Mouse (Mus musculus) c-Kit-negative CD71-positive TER-119-positive erythroid progenitor cells, embryonic 14.5 days (primary cell): ENCODE data around the gene Gtpbp2.

ENCODE experiments used
- DNase-seq: peaks from one replicate; pipeline ENCODE4 v3.0.0-alpha.2; 2013; ENCODE audit warnings: low read depth, low spot score

Gene Gtpbp2

DNA sequence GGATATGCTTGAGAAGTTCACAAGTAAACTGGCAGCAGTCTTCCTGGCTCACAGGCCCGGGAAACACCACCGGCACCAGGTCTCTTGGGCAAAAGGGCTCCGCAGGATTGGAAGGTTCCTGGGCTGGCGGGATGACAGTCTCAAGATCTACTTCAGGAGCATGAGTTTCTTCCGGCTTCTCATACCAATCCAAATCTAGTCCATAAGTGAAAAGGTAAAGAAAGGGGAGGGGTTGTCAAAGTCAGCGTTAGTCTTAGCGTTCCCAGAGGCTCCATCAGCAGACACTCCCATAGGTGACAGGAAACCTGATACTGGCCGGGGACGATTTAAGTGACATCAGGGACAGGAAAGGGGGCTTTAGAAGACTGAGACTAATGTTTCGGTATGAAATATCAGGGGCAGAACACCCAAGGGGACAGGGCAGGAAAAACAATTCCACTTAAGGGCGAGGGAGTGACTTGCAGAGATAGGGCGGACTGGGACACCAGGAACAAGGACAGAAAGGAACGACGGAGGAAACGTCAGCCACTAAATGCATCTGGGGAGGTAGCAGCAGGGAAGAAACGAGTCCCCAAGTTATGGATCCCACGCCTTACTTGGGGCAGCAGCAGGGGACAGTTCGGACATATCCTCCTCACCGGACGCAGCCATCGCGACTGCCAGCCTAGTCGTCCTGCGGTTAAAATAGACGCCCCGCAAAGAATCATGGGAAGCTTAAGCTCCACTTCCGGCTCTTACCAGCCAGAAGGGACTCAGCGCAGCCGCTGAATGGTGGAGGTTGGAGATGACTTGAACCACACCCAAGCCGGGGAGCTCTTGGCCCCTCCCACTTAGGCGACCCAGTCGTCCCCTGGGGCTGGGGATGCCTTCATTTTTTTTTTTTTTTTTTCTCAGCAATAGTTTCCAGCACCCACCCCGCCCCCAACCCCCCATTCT lies 7.7 kb upstream of the Gtpbp2 start, which contains the start of gene Mad2l1bp:
Gene Mad2l1bp (minus strand): TSS at position 707 of the 936 bp plus-strand sequence.
- DNase-seq: peak; percentile 92

DNA sequence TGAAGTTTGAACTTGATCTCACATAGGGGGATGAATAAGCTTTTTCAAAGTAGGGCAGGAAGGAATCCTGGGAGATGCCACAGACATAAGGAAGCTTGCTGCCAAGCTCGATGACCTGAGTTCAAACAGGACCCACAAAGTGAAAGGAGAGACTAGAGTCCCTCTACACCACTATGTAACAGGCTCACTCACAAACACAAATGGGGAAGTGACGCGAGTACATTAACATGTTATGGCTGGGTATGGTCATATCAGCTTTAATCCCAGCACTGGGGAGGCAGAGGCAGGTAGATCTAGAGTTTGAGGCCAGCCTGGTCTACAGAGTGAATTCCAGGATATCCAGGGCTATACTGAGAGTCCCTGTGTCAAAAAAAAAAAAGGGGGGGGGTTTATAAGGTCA lies 6.5 kb upstream of the Gtpbp2 start:
- no peak for DNase-seq

DNA sequence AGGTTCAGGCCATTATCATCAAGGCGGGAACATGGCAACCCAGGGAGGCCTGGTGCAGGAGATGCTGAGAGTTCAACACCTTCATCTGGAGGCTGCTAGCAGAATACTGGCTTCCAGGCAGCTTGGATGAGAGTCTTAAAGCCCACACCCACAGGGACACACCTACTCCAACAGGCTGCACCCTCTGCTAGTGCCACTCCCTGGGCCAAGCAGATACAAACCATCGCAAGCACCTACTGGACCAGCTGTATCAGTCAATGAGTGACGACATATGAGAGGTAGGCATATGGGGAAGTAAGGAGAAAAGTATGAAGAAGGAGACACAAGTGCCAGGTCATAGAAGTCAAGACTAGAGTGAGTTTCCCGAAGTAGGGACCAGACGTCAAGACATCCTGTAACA lies 4.2 kb upstream of the Gtpbp2 start:
- peak; percentile 65 for DNase-seq

DNA sequence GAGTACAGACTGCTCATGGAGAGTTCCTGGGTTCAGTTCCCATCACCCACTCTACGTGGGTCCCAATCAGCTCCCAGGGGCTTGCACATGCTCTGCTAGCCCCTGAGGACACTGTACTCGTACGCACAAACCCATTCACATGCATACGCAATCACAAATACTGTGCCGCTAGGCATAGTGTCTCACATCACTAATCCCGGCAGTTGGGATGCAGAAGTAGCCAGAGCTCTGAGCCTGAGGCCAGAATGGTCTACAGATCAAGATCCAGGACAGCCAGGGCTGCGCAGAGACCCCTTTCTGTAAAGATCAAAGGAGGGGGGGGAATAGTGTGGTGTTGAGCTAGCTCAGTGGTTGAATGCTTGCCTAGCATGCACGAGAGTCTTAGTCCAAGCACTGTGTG lies 3.7 kb upstream of the Gtpbp2 start:
- no peak for DNase-seq

DNA sequence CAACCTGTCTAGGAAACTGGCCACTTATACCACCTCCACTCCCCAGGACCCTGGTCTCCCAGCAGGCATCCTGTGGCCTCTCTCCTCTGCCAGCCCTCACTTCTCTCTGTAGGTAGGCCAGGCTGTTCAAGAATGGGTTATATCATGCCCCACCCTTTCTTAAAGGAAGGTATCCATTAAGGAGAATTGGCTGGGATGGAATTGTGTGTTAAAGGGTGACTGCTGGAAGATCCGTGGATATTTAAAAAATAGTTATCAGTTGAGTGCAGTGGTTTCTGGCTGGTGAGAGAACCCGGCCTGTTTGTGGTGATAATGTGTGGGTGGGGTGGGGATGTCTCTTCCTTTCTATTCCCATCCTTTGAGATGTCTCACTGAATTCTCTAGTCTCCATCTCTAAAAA lies 1.6 kb upstream of the Gtpbp2 start:
- peak; percentile 74 for DNase-seq

DNA sequence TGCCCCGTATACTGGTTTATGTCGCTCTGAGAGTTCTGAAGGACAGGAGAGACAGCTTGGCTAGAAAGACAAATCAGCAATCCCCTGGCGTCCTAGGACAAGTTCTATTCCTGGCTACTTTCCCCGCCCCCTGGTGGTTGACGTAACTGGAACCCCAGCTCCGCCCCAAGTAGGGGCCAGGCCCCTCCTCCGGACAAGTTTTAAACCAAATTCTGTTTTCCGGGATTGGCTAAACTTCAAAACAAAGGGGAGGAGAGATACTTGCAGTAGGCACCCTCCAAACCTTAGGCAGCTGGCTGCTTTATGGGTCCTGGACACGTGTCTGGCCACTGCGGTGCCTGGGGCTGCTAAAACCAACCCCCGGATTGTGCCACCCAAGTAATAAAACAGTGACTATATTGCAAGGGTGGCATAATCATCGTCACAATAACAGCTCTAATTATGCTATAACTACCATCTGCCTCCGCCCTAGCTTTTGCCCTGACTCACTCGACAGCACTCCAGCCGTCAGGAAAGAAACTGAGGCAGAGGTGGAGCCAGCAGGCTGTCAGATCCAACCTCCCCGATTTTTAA lies 656 bp upstream of the Gtpbp2 start:
- DNase-seq: peak; percentile 94

DNA sequence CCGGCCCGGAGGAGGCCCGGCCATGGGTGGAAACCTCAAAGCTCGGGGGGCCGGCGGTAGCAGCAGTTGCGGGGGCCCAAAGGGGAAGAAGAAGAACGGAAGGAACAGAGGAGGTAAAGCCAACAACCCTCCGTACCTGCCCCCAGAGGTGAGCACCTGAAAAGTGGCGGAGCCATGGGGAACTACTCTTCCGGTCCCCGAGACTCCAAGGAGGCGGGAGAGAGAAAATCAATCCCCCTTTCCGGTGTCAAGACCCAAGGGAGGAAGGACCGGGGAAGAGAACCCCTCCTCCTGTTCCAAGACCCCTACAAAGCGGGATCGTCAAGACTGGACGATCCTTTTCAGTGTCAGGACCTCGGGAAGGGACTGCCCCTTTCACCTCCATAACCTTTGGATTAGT lies 347 bp downstream of the Gtpbp2 start:
- no peak for DNase-seq

DNA sequence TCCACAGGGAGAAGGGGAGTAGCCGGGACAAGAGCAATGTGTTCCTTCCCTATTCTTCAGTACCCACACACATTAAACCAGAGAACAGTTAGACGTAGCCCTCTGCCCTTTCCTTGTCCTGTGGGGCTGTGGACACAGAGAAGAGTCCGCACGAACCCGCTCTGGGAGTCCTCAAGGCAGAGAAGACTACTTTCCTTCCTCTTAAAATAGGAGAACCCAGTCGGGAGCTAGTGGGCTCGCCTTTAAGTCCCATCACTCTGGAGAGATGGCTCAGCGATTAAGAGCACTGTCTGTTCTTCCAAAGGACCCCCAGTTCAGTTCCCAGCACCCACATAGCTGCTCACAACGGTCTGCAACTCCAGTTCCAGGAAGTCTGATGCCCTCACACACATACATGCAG lies 878 bp downstream of the Gtpbp2 start:
- no peak for DNase-seq

DNA sequence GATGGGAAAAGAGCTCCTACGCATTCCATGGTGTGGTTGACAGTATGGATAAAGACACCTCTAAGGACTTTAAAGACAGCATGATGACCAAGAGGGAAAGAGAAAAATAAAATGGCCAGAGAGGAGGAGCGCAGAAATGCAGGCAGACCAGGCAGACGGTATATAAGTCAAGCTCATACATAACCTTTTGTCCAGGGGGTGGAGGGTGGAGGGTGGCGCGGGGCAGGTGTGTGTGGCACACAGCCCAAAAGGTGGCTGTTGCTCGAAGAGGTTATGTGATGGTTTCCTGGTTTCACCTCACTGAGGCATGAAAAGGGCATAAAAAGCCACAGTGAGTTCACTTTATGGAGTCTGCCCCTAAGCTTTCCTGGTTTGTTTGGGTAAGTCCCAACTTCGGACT lies 1.7 kb downstream of the Gtpbp2 start:
- DNase-seq: no peak

DNA sequence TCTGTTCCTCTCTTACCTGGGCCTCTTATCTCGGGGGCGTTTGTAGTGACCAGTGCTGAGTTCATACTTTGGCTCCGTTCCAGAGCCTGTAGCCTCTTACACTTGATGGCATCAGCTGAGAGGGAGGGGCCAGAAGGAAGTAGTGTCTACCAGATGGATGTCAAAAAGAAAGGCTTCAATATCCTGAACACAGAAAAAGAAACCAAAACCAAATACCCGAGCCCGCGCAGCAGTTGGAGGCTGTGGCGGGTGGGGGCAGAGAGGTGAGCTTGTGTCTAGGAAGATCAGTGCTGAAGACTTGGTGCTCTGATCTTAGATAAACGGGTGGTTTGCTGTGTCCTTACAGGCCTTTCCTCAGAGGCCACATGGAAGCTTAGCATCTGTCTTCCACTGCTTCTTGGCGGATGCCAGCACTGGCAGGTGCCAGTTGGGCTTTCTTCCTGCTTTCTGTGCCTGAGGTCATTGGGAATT lies 2.2 kb downstream of the Gtpbp2 start:
- no peak for DNase-seq

DNA sequence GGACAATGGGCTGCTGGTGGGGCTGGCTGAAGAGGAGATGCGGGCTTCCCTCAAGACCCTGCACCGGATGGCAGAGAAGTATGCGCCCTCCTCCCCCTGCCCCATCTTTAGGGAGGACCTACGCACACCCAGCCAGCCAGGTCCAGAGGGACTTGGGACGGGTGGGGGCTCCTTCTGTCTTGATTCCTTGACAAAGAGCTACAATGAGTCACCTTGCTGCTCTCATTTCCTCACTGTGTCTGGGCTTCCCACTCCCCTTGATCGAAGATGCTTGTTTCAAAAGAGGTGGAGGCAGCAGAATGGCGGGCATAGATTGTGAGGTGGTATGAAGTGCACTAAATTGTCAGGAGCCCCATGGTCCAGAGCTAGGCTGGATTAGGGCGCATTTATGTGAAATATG lies 3.5 kb downstream of the Gtpbp2 start:
- DNase-seq: no peak

DNA sequence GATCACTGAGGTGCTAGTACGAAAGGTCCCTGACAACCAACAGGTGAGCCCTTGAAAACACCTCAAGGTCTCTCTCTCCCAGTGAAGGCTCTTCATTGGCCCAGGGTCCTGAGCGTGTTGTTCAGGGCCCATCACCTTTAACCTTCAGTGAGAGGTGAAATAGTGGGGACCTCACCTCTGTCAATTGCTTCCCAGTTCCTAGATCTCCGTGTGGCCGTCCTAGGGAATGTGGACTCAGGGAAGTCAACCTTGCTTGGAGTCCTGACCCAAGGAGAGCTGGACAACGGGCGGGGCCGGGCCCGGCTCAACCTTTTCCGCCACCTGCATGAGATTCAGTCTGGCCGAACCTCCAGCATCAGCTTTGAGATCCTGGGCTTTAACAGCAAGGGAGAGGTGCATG lies 4.0 kb downstream of the Gtpbp2 start:
- DNase-seq: no peak

DNA sequence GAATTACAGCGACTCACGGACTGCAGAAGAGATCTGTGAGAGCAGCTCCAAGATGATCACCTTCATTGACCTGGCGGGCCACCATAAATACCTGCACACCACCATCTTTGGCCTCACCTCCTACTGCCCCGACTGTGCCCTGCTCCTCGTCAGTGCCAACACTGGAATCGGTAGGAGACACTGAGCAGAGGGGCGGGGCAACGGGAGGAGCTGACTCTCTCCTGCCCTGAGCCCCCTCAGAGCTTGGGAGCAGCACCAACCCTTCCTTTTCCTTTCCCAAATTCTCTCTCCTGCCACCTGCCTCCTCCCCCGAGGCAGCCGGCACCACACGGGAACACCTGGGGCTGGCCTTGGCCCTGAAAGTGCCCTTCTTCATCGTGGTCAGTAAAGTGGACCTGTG lies 4.6 kb downstream of the Gtpbp2 start:
- DNase-seq: no peak

DNA sequence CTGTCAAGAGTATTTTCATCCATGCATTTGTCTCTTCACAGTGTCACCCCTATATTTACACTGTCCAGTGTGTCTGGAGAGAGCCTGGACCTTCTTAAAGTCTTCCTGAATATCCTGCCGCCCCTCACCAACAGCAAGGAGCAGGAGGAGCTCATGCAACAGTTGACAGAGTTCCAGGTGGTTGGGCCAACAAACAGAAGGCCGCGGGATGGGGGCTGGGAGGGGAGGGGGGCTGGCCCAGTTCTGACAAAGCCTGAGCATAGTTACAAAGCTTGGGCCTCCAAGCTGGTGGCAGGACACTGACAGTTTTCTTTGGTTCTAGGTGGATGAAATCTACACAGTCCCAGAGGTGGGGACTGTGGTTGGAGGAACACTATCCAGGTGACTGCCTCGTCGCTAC lies 5.4 kb downstream of the Gtpbp2 start:
- no peak for DNase-seq

DNA sequence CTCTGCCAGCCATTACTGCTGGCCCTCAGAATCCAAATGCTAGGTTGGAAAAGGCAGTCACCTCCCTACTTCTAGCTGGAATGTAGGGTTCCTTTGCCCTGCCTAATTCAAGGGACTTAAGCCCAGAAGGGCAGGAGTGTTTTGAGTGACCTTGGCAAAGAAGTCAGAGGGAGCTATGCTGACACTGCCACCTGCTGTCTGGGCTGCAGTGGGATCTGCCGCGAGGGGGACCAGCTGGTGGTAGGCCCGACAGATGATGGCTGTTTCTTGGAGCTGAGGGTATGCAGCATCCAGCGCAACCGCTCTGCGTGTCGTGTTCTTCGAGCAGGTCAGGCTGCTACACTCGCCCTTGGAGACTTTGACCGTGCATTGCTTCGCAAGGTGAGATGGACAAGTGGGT lies 6.2 kb downstream of the Gtpbp2 start:
- no peak for DNase-seq

DNA sequence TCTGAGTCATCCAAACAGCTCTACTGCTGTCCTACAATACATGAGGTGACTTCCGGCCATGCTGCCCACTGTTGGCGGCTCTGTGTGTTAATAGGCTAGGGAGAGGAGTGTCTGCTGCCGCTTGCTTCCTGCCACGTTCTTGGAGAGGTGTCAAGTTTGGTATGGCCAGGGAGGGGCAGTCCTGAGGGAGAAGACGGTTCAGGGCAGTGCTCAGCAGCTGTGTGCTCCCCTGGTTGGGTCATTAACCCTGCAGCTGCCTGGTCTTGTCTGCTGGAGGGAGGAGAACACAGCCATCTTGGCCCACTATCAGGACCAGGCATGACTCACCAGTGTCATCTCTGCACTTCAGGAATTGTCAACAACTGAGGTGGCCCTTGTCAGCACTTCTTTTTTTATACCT lies 7.5 kb downstream of the Gtpbp2 start:
- DNase-seq: no peak

DNA sequence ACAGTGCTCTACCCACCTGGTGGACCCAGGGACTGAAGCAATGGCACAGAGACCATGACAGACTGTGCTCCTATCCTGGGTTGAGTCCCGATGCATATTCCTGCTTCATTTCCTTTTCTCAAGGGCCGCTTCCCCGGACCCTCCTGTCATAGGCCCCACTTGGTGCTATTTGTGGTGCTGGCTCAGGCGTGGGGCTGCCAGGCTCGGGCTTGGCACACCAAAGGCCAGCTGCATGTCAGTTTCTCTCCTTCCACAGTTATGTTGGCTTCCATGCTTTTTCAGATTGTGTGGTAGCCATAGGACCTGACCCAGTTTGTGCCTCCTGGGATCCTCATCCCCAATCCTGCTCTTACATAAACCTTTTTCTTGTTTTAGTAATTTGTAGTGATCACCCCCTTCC lies 7.9 kb downstream of the Gtpbp2 start:
- DNase-seq: no peak

DNA sequence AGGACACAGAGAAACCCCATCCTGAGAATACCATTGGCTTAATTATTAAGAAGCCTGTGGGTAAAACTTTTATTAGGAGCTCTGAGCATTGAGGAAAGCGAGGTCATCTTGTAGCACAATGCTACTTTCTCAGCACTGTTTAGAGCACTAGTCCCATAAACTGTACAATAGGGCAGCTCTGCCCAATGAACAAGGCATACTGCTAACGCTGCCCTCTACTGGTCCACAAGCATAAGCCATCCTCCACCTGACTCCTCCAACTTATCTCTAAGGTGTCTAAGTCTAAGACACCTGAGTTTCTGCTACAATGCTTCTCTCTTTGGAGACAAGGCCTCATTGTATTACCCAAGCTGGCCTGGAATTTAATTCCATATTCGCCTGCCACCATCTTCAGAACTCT lies 9.7 kb downstream of the Gtpbp2 start:
- DNase-seq: peak; percentile 46

DNA sequence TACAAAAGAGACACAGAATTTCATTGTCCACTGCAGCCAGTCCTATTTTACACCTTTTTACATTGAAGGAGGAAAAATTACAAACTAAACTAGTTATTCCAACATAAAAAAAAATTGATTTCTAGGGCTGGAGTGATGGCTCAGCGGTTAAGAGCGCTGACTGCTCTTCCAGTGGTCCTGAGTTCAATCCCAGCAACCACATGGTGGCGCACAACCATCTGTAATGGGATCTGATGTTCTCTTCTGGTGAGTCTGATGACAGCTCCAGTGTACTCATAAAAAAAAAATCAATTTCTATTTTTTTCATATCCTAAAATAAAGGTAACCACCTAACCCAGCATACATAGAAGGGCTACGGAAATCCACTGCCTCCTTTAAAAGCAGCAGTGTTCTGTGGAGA lies 21.4 kb downstream of the Gtpbp2 start:
- DNase-seq: no peak

DNA sequence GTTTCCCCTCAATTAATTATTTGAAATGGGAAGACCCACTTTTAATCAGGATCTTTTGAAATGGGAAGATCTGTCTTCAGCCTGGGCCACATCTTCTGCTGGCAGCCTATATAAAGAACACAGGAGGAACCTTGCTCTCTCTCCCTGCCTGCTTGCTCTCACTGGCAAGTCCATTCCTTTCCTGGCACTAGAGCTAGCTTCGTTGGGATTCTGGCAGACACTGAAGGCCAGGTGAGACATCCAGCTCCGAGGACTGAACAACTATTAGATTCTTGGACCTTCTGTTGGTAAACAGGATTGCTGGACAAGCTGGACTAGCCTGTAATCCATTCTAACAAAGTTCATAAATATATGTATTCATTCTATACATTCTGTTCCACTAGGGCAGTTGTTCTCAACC lies 28.0 kb downstream of the Gtpbp2 start:
- DNase-seq: no peak

DNA sequence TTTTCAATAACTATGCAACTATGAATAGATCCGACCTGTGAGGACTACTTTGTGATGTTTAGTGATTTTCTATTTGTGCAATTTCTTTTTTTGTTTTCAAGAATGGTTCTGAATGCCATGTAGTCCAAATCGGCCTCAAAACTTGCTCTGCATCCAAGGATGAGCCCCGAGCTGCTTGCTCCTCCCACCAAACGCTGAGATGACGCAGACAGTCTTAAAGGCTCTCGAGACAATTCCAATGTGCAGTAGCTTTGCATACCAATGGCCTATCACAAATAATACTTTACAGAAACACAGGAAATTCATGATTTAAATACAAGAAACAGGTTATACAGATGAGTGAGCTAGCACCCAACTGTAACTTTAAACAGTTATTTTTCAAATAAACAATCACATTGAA lies 40.3 kb downstream of the Gtpbp2 start:
- DNase-seq: peak; percentile 46

DNA sequence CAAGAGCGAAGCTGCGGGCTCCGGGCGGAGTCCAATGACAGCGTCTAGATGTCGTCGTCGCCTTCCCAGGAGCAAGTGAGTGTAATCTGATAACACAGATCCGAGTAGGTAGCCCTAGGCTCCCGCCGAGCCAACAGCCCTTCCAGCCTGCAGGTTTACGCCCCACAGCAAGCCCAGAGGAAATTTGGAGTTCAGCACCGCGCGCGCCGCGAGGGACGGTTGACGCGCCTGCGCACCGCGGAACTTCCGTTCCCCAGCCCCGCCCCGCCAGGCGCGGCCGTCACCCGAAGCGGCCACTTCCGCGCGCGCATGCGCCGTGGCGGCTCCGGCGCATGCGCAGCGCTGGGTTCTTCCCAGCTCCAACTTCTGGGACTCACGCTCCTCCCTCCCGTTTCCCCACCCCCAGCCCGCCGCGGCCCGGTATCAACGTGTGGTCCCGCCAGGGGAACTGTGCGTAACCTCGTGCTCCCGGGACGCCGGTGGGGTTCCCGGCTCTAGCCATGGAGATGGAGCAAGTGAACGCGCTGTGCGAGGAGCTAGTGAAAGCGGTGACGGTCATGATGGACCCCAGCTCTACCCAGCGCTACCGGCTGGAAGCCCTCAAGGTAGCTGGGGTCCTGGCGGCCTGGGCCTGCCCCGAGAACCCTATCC lies 41.7 kb downstream of the Gtpbp2 start, which contains the start of the genes Polh and Xpo5:
Gene Polh (minus strand): TSS at position 225 of the 651 bp plus-strand sequence.
Gene Xpo5 (plus strand): TSS at position 362 of the 651 bp plus-strand sequence.
- peak; percentile 94 for DNase-seq
